Mouse (Mus musculus): Measurements from ENCODE around the gene Kctd17.

GRCm38 (mm10) chr15:78456051-78456450 lies 27.7 kb downstream of the Kctd17 start:
- TF ChIP-seq CTCF (IDR thresholded peaks at IDR 0.05; ENCODE audit: borderline replicate concordance, insufficient read depth, low read length): no peak
- no peak for TF ChIP-seq POLR2A (IDR thresholded peaks at IDR 0.05; ENCODE audit: low read depth, low read length)

Data from embryonic fibroblast, embryonic 13.5 days (primary cell).